Mouse (Mus musculus) erythroid progenitor cell, adult 5-6 weeks (primary cell): ENCODE results near the gene Ppie. TPM values are rescaled to one million over a fixed set of nuclear protein-coding genes. Genes with fewer than 3 reads are reported as not detected.
"Not testable (repeated sequence)": the region's sequence is repeated elsewhere in the genome, so short reads cannot be mapped to it uniquely, and the experiment has no call there.

ENCODE experiments used
- ATAC-seq: replicated peaks from 2 replicates; pipeline ENCODE4 v1.8.0; 2016; ENCODE audit warnings: moderate number of reproducible peaks, mild to moderate bottlenecking, moderate TSS enrichment, inconsistent platforms; ENCODE audit not compliant: poor library complexity, low FRiP score, severe bottlenecking
- total RNA-seq, 2 experiments: library from RNA; stranded (forward) in 1 of 2; stranded (reverse) in 1 of 2; fragments of 150-400 nt in 1 of 2; fragments of 186-747, 209-891 nt in 1 of 2; gene quantifications; 2 replicates each; pipeline versions ENCODE4 v1.2.3 to v1.2.4; 2015 to 2017; ENCODE audit warnings: low replicate concordance in 2 of 2

The Ppie gene
- total RNA-seq (2015; ENCODE audit: low replicate concordance) (3.8 and 6.5 TPM in 2 replicates), total RNA-seq (2017; ENCODE audit: low replicate concordance) (1.7 and 7.4 TPM in 2 replicates)

GRCm38 (mm10) chr4:123139513-123140154 lies at the start of gene Ppie:
Gene Ppie (minus strand): TSS chr4:123139951.
- peak; percentile 100 for ATAC-seq

GRCm38 (mm10) chr4:123184816-123185215 lies 45.1 kb upstream of the Ppie start:
- ATAC-seq = no peak

- no peak for ATAC-seq
Measured at GRCm38 (mm10) chr4:123183239-123184056, 43.7 kb upstream of the Ppie start.

- no peak; the same call in 1 of the 2 replicates for ATAC-seq
Measured at GRCm38 (mm10) chr4:123182328-123183238, 42.8 kb upstream of the Ppie start, which contains the start of gene Hpcal4. Gene Hpcal4 (plus strand): TSS chr4:123183227.

GRCm38 (mm10) chr4:123171811-123172210 lies 32.1 kb upstream of the Ppie start:
- ATAC-seq = no peak

GRCm38 (mm10) chr4:123164157-123164556 lies 24.4 kb upstream of the Ppie start:
- ATAC-seq = no peak

- ATAC-seq = no peak
Measured at GRCm38 (mm10) chr4:123162305-123162917, 22.7 kb upstream of the Ppie start.

GRCm38 (mm10) chr4:123161251-123161650 lies 21.5 kb upstream of the Ppie start:
- not testable (repeated sequence) for ATAC-seq

- ATAC-seq = no peak
Measured at GRCm38 (mm10) chr4:123160571-123160970, 20.8 kb upstream of the Ppie start.

- ATAC-seq = no peak
Measured at GRCm38 (mm10) chr4:123155840-123156239, 16.1 kb upstream of the Ppie start.

GRCm38 (mm10) chr4:123155427-123155826 lies 15.7 kb upstream of the Ppie start:
- ATAC-seq = no peak

- ATAC-seq = no peak
Measured at GRCm38 (mm10) chr4:123155004-123155403, 15.3 kb upstream of the Ppie start.

- ATAC-seq = no peak
Measured at GRCm38 (mm10) chr4:123152976-123153375, 13.2 kb upstream of the Ppie start.

- ATAC-seq = no peak
Measured at GRCm38 (mm10) chr4:123152003-123152402, 12.3 kb upstream of the Ppie start.

GRCm38 (mm10) chr4:123147446-123148150 lies 7.8 kb upstream of the Ppie start:
- no peak for ATAC-seq

- ATAC-seq = no peak
Measured at GRCm38 (mm10) chr4:123137551-123137950, 2.2 kb downstream of the Ppie start.

GRCm38 (mm10) chr4:123127051-123127450 lies 12.7 kb downstream of the Ppie start:
- no peak; the same call in 1 of the 2 replicates for ATAC-seq

- ATAC-seq = no peak
Measured at GRCm38 (mm10) chr4:123126626-123127025, 13.1 kb downstream of the Ppie start.

GRCm38 (mm10) chr4:123121286-123121685 lies 18.5 kb downstream of the Ppie start:
- ATAC-seq = no peak
